10 mouse cellular contexts compared by ENCODE assay signal in genomic region chr12:108393082-108393481, GRCm38 (mm10). TPM values are rescaled to one million over a fixed set of nuclear protein-coding genes. Genes with fewer than 3 reads are reported as not detected.
DNase-seq lines count a peak whose midpoint lies in the region; ATAC-seq lines count a peak whose summit lies in the region.
"Had no signal": no experiment of that assay in that cellular context is flagged by ENCODE, and none has a peak within 500 bp of the region (broad histone marks: within the 10 kb centered on the region; RNA-seq: fewer than 3 reads in every experiment).

No protein-coding gene starts in this region.

- ATAC-seq in cerebellum, adult (ENCODE audit: insufficient number of reproducible peaks, low FRiP score, low TSS enrichment) = no peak
- ATAC-seq in hindbrain, embryonic 12.5 days (ENCODE audit: low FRiP score) = no peak
- no peak for ATAC-seq in midbrain, embryonic 16.5 days
- ATAC-seq in stomach, embryonic 16.5 days (ENCODE audit: insufficient read depth, low FRiP score) = peak; percentile 16; the same call in 1 of the 2 replicates
- no peak for ATAC-seq in midbrain, embryonic 11.5 days (ENCODE audit: low FRiP score)

- 88% methylated on average over 4 of the region's 4 CpGs for WGBS in hindbrain, embryonic 10.5 days
- 84% methylated on average over 4 of the region's 4 CpGs for WGBS in hindbrain, embryonic 12.5 days
- WGBS in midbrain, embryonic 10.5 days = 89% methylated on average over 4 of the region's 4 CpGs
- WGBS in midbrain, embryonic 16.5 days = 79% methylated on average over 4 of the region's 4 CpGs
- 74% methylated on average over 4 of the region's 4 CpGs for WGBS in stomach, embryonic 16.5 days
- 88% methylated on average over 4 of the region's 4 CpGs for WGBS in midbrain, embryonic 11.5 days

- no peak overlapping the region for H3K9ac ChIP-seq in hindbrain, embryonic 12.5 days
- no peak overlapping the region for H3K9ac ChIP-seq in midbrain, embryonic 16.5 days (ENCODE audit: low read depth, low read length)
- peak overlapping the region; percentile 60 for H3K9ac ChIP-seq in stomach, embryonic 16.5 days (ENCODE audit: low read length)
- H3K9ac ChIP-seq in midbrain, embryonic 11.5 days (ENCODE audit: low read length) = no peak overlapping the region

- no peak overlapping the region for H3K4me2 ChIP-seq in hindbrain, embryonic 12.5 days (replicated peaks)
- no peak overlapping the region for H3K4me2 ChIP-seq in midbrain, embryonic 16.5 days (ENCODE audit: low read length)
- no peak overlapping the region; the same call in 1 of the 2 replicates for H3K4me2 ChIP-seq in stomach, embryonic 16.5 days (ENCODE audit: low read depth, low read length)
- no peak overlapping the region for H3K4me2 ChIP-seq in midbrain, embryonic 11.5 days

- H3K36me3 ChIP-seq in hindbrain, embryonic 10.5 days = no peaks in the 10 kb centered on the region
- H3K36me3 ChIP-seq in hindbrain, embryonic 12.5 days = no peaks in the 10 kb centered on the region
- no peaks in the 10 kb centered on the region for H3K36me3 ChIP-seq in midbrain, embryonic 10.5 days
- H3K36me3 ChIP-seq in midbrain, embryonic 16.5 days (ENCODE audit: control insufficient read depth, insufficient read depth, low read length) = no peaks in the 10 kb centered on the region
- no peaks in the 10 kb centered on the region for H3K36me3 ChIP-seq in stomach, embryonic 16.5 days (ENCODE audit: control insufficient read depth, insufficient read depth, low read length)
- no peaks in the 10 kb centered on the region for H3K36me3 ChIP-seq in midbrain, embryonic 11.5 days (ENCODE audit: control insufficient read depth, insufficient read depth, low read length)

- no peaks in the 10 kb centered on the region for H3K27me3 ChIP-seq in hindbrain, embryonic 10.5 days (ENCODE audit: insufficient read depth, poor library complexity, severe bottlenecking)
- no peaks in the 10 kb centered on the region for H3K27me3 ChIP-seq in hindbrain, embryonic 12.5 days
- H3K27me3 ChIP-seq in midbrain, embryonic 10.5 days (ENCODE audit: low read depth, poor library complexity, severe bottlenecking) = no peaks in the 10 kb centered on the region
- H3K27me3 ChIP-seq in midbrain, embryonic 16.5 days (ENCODE audit: control insufficient read depth, insufficient read depth, low read depth, low read length) = no peaks in the 10 kb centered on the region
- H3K27me3 ChIP-seq in stomach, embryonic 16.5 days (ENCODE audit: control insufficient read depth, insufficient read depth, low read length) = no peaks in the 10 kb centered on the region
- H3K27me3 ChIP-seq in midbrain, embryonic 11.5 days (ENCODE audit: control insufficient read depth, insufficient read depth, low read length) = no peaks in the 10 kb centered on the region

- no peaks in the 10 kb centered on the region for H3K9me3 ChIP-seq in hindbrain, embryonic 10.5 days
- no peaks in the 10 kb centered on the region for H3K9me3 ChIP-seq in hindbrain, embryonic 12.5 days (replicated peaks)
- no peaks in the 10 kb centered on the region for H3K9me3 ChIP-seq in midbrain, embryonic 10.5 days (replicated peaks)
- H3K9me3 ChIP-seq in midbrain, embryonic 16.5 days (replicated peaks; ENCODE audit: control insufficient read depth, low read length, poor library complexity, severe bottlenecking) = no peaks in the 10 kb centered on the region
- H3K9me3 ChIP-seq in stomach, embryonic 16.5 days (replicated peaks; ENCODE audit: control insufficient read depth, low read length) = no peaks in the 10 kb centered on the region
- no peaks in the 10 kb centered on the region for H3K9me3 ChIP-seq in midbrain, embryonic 11.5 days (ENCODE audit: control insufficient read depth, low read length)

- H3K4me1 ChIP-seq in hindbrain, embryonic 10.5 days (replicated peaks) = peaks cover 65% of the 10 kb centered on the region
- H3K4me1 ChIP-seq in hindbrain, embryonic 12.5 days = peaks cover 36% of the 10 kb centered on the region
- peaks cover 68% of the 10 kb centered on the region for H3K4me1 ChIP-seq in midbrain, embryonic 10.5 days
- peaks cover 24% of the 10 kb centered on the region for H3K4me1 ChIP-seq in midbrain, embryonic 16.5 days (ENCODE audit: control insufficient read depth, insufficient read depth, low read length)
- peaks cover 20% of the 10 kb centered on the region for H3K4me1 ChIP-seq in stomach, embryonic 16.5 days (ENCODE audit: control insufficient read depth, insufficient read depth, low read length)
- H3K4me1 ChIP-seq in midbrain, embryonic 11.5 days (ENCODE audit: control insufficient read depth, insufficient read depth, low read length) = peaks cover 29% of the 10 kb centered on the region

- no peak overlapping the region for H3K4me3 ChIP-seq in hindbrain, embryonic 10.5 days
- no peak overlapping the region for H3K4me3 ChIP-seq in hindbrain, embryonic 12.5 days
- no peak overlapping the region for H3K4me3 ChIP-seq in midbrain, embryonic 10.5 days
- H3K4me3 ChIP-seq in midbrain, embryonic 16.5 days (ENCODE audit: low read depth, low read length) = no peak overlapping the region
- H3K4me3 ChIP-seq in stomach, embryonic 16.5 days (replicated peaks; ENCODE audit: low read length) = no peak overlapping the region
- no peak overlapping the region for H3K4me3 ChIP-seq in midbrain, embryonic 11.5 days (ENCODE audit: low read depth, low read length)

- peak; percentile 44 for DNase-seq in cerebellum, adult 9-10 months
- DNase-seq in hindbrain, embryonic 10.5 days (ENCODE audit: low spot score) = no peak
- no peak for DNase-seq in midbrain, embryonic 10.5 days (ENCODE audit: low spot score)
- DNase-seq in midbrain, embryonic 11.5 days (ENCODE audit: low spot score, missing footprints) = no peak
- DNase-seq: embryo, embryonic 11 days; thymus, postnatal 14 days had no signal

- H3K27ac ChIP-seq in hindbrain, embryonic 10.5 days = peak overlapping the region; percentile 74
- no peak overlapping the region for H3K27ac ChIP-seq in hindbrain, embryonic 12.5 days
- peak overlapping the region; percentile 67 for H3K27ac ChIP-seq in midbrain, embryonic 10.5 days (replicated peaks)
- H3K27ac ChIP-seq in midbrain, embryonic 16.5 days (ENCODE audit: low read length) = no peak overlapping the region
- peak overlapping the region; percentile 81 for H3K27ac ChIP-seq in stomach, embryonic 16.5 days (ENCODE audit: low read length)
- H3K27ac ChIP-seq in midbrain, embryonic 11.5 days (ENCODE audit: low read depth, low read length) = no peak overlapping the region

RNA-seq across cellular contexts. Expression of gene Eml1, which starts 22.3 kb away (rescaled TPM):
- 104 and 125 TPM in 2 replicates for polyA plus RNA-seq in hindbrain, embryonic 10.5 days (2016; fragmentation: Nextera tagmentation; extraction: Ambion mirVana)
- 71.8 and 73.0 TPM in 2 replicates for polyA plus RNA-seq in hindbrain, embryonic 12.5 days (2016; fragmentation: Nextera tagmentation; extraction: Ambion mirVana)
- 121 and 123 TPM in 2 replicates for polyA plus RNA-seq in midbrain, embryonic 10.5 days (2016; fragmentation: Nextera tagmentation; extraction: Ambion mirVana)
- polyA plus RNA-seq in midbrain, embryonic 16.5 days (2015; fragmentation: Nextera tagmentation; extraction: Ambion mirVana) = 47.6 and 57.4 TPM in 2 replicates
- polyA plus RNA-seq in stomach, embryonic 16.5 days (2015; fragmentation: Nextera tagmentation; extraction: Ambion mirVana) = 82.3 and 111 TPM in 2 replicates
- 108 and 111 TPM in 2 replicates for polyA plus RNA-seq in midbrain, embryonic 11.5 days (2014; fragmentation: Nextera tagmentation; extraction: Ambion mirVana)

RNA-seq across cellular contexts. Expression of gene Cyp46a1, which starts 58.9 kb away (rescaled TPM):
- polyA plus RNA-seq in hindbrain, embryonic 10.5 days (2016; fragmentation: Nextera tagmentation; extraction: Ambion mirVana) = 17.8 and 19.1 TPM in 2 replicates
- 14.2 and 15.6 TPM in 2 replicates for polyA plus RNA-seq in hindbrain, embryonic 12.5 days (2016; fragmentation: Nextera tagmentation; extraction: Ambion mirVana)
- 17.5 and 19.4 TPM in 2 replicates for polyA plus RNA-seq in midbrain, embryonic 10.5 days (2016; fragmentation: Nextera tagmentation; extraction: Ambion mirVana)
- 28.1 and 36.2 TPM in 2 replicates for polyA plus RNA-seq in midbrain, embryonic 16.5 days (2015; fragmentation: Nextera tagmentation; extraction: Ambion mirVana)
- 6.8 and 8.5 TPM in 2 replicates for polyA plus RNA-seq in stomach, embryonic 16.5 days (2015; fragmentation: Nextera tagmentation; extraction: Ambion mirVana)
- 8.6 and 10.2 TPM in 2 replicates for polyA plus RNA-seq in midbrain, embryonic 11.5 days (2014; fragmentation: Nextera tagmentation; extraction: Ambion mirVana)

Comparison
In these comparisons a context has a peak if more than half of its experiments do, and no peak if none do; other contexts are left out.
1. H3K27ac ChIP-seq: peak in hindbrain, embryonic 10.5 days (single experiment), midbrain, embryonic 10.5 days (single experiment) and stomach, embryonic 16.5 days (single experiment); none in hindbrain, embryonic 12.5 days (single experiment), midbrain, embryonic 16.5 days (single experiment) and midbrain, embryonic 11.5 days (single experiment).